Mouse (Mus musculus) right cerebral cortex, adult 2 months (tissue): ENCODE data around the gene Cdh1.
"Not testable (repeated sequence)": the region's sequence is repeated elsewhere in the genome, so short reads cannot be mapped to it uniquely, and the experiment has no call there.

Source experiments
- DNase-seq, 2 experiments: peaks; one replicate each; pipeline ENCODE4 v3.0.0; 2021 to 2022; ENCODE audit warnings: low spot score in 2 of 2

The Cdh1 gene

GRCm38 (mm10) chr8:106592458-106592857 lies 10.7 kb upstream of the Cdh1 start:
- no peak for DNase-seq

- not testable (repeated sequence) for DNase-seq
Observed at GRCm38 (mm10) chr8:106595623-106596022, 7.5 kb upstream of the Cdh1 start.

GRCm38 (mm10) chr8:106597067-106597466 lies 6.1 kb upstream of the Cdh1 start:
- no peak for DNase-seq

- no peak for DNase-seq
Observed at GRCm38 (mm10) chr8:106599265-106599979, 3.7 kb upstream of the Cdh1 start.

GRCm38 (mm10) chr8:106603933-106604332 lies 782 bp downstream of the Cdh1 start:
- DNase-seq, result no peak

GRCm38 (mm10) chr8:106605657-106606056 lies 2.5 kb downstream of the Cdh1 start:
- DNase-seq, result no peak

GRCm38 (mm10) chr8:106606121-106606520 lies 3.0 kb downstream of the Cdh1 start:
- no peak for DNase-seq

GRCm38 (mm10) chr8:106606601-106607145 lies 3.5 kb downstream of the Cdh1 start:
- DNase-seq, result no peak

GRCm38 (mm10) chr8:106607783-106608182 lies 4.6 kb downstream of the Cdh1 start:
- DNase-seq, result not testable (repeated sequence)

- no peak for DNase-seq
Observed at GRCm38 (mm10) chr8:106608425-106608824, 5.3 kb downstream of the Cdh1 start.

- no peak for DNase-seq
Observed at GRCm38 (mm10) chr8:106609076-106609903, 6.1 kb downstream of the Cdh1 start.

- DNase-seq, result no peak
Observed at GRCm38 (mm10) chr8:106610958-106611640, 7.9 kb downstream of the Cdh1 start.

- no peak for DNase-seq
Observed at GRCm38 (mm10) chr8:106612047-106612446, 8.9 kb downstream of the Cdh1 start.

GRCm38 (mm10) chr8:106614704-106615103 lies 11.6 kb downstream of the Cdh1 start:
- DNase-seq, result no peak

- no peak for DNase-seq
Observed at GRCm38 (mm10) chr8:106615661-106616299, 12.6 kb downstream of the Cdh1 start.

GRCm38 (mm10) chr8:106616679-106617078 lies 13.5 kb downstream of the Cdh1 start:
- DNase-seq, result no peak

GRCm38 (mm10) chr8:106617196-106617595 lies 14.0 kb downstream of the Cdh1 start:
- DNase-seq, result no peak

GRCm38 (mm10) chr8:106617865-106618264 lies 14.7 kb downstream of the Cdh1 start:
- no peak for DNase-seq

GRCm38 (mm10) chr8:106618324-106618723 lies 15.2 kb downstream of the Cdh1 start:
- DNase-seq, result no peak

- no peak for DNase-seq
Observed at GRCm38 (mm10) chr8:106619549-106620245, 16.5 kb downstream of the Cdh1 start.

GRCm38 (mm10) chr8:106620488-106620887 lies 17.3 kb downstream of the Cdh1 start:
- no peak for DNase-seq
